Mouse (Mus musculus) spleen, adult 2 months (tissue): Measurements from ENCODE around the gene Lsm4.

Experiments used
- CTCF ChIP-seq: fragments of 200-500 bp; IDR thresholded peaks from 2 replicates; pipeline ENCODE4 v1.5.1; 2011; ENCODE audit warnings: mild to moderate bottlenecking, inconsistent platforms; ENCODE audit not compliant: insufficient read depth, insufficient read length, insufficient replicate concordance; ENCODE audit errors: extremely low read depth
- POLR2A ChIP-seq: fragments of 200-500 bp; IDR thresholded peaks from 2 replicates; pipeline ENCODE4 v1.6.1; 2011; ENCODE audit warnings: low read depth, low read length, inconsistent platforms

DNA sequence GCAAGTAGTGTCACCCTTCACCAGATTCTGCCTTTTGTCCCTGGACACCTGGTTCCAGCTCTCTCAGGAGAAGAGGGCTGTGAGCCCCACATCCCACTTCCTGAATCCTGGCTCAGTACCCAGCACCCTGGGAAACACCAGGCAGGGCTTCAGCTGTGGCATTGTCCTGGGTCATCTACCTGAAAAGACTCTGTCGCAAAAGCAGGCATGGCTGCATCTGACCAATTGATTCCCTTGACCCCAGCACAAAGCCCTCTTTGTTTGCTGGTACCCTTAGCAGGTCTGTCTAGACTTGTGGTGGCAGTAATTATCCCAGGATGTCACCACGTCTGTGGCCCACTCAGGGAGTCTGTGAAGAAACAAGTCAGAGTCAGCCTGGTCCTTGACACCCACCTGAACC, 17.6 kb upstream of the Lsm4 start:
- TF ChIP-seq POLR2A (no peak), CTCF (no peak)
